Mouse (Mus musculus) activated CD4-positive, CD25-positive, alpha-beta regulatory T cell, adult 4 months (primary cell): ENCODE results near the gene Gtf3a. TPM values are rescaled to one million over a fixed set of nuclear protein-coding genes. Genes with fewer than 3 reads are reported as not detected.
A peak's percentile ranks its signal among the peaks of the same experiment; 100 is the strongest.
"Not testable (repeated sequence)": the region's sequence is repeated elsewhere in the genome, so short reads cannot be mapped to it uniquely, and the experiment has no call there.

Experiments
- ATAC-seq: one replicate; pipeline ENCODE4 v1.8.0; 2017
- polyA plus RNA-seq, 2 experiments: library from polyadenylated mRNA; unstranded; fragments of 100-300 nt; shearing (Covaris generic); gene quantifications; one replicate each; pipeline ENCODE4 v1.2.1; 2017

Gtf3a gene
- polyA plus RNA-seq, 2 experiments from 2014 or later: 35.6 to 46.4 TPM

DNA sequence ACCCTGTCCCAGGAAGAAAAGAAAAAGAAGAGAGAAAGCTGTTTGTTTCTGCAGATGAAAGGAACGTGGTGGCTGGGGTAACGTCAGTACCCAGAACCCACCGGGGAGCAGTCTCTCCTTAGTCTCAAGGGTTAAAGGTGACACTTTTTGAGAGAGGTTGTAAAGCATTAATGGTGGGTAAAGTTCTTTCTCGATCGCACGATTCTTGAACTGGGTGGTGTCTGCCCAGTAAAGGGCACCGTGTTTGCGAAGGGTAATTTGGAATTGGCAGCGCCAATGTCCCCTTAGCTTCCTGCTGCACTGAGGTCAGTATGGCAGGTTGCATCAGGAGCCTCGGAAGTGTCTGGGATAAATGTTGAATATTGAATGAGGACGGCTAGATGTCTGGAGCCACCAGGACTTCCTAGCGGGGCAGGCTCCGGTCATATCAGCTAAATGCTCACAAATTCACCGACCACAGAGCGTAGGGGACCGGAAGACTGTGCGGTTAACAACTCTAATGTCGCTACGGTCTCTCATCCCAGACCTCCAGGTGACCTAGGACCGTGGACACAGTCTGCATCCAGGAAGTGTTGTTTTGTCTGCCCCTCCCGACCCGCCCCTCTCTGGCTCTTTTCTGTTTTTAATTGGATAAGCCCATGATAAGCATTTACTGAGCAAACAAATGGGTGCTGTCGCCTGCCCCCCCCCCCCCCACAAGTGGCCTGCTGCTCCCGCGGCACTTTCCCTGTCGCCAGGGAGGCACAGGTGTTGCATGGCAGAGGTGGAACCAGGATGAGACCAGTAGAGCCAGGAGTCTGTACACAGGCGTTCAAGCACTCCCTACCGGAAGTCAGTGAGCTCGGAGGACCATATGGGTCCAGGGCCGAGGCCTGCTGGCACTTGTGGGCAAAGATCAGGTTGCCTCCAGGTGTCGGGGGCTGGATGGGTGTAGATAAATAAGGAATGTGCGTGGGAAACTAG is 10.6 kb upstream of the Gtf3a start:
- ATAC-seq: no peak

GRCm38 (mm10) chr5:146939109-146939796 is 9.2 kb upstream of the Gtf3a start:
- no peak for ATAC-seq

DNA sequence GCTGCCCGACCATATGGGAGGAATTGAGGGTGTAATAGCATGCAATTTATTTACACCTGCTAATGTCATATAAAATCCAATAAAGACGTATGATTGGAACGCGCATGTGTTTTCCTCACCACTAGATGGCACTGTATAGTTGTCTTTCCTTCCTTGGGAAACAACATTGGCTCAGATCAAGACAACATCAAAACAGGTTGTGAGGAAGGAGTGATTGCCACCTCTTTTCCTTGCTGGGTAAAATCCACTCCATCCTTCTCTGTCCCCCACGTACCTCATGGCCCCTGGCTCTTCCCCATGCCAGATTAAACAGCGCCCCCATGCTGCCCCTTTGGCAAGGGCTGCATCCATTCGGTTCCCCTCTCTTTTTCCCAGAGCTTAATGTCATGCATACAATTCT is 8.2 kb upstream of the Gtf3a start:
- peak; percentile 59 for ATAC-seq

DNA sequence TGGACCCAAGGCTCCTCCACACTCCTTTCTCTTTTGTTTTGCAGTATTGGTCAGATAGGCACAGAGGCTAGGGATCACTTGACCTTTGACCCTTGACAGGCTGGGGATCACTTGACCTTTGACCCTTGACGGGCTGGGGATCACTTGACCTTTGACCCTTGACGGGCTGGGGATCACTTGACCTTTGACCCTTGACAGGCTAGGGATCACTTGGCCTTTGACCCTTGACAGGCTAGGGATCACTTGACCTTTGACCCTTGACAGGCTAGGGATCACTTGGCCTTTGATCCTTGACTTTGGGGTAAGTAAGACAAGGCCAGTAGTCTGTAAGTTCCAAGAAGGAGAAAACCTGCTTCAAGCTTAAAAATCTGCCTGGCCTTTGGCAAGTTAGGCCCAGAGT is 6.5 kb upstream of the Gtf3a start:
- not testable (repeated sequence) for ATAC-seq

- no peak for ATAC-seq
Observed at GRCm38 (mm10) chr5:146942965-146943364, 5.5 kb upstream of the Gtf3a start.

GRCm38 (mm10) chr5:146944568-146944967 is 3.9 kb upstream of the Gtf3a start:
- ATAC-seq: no peak

DNA sequence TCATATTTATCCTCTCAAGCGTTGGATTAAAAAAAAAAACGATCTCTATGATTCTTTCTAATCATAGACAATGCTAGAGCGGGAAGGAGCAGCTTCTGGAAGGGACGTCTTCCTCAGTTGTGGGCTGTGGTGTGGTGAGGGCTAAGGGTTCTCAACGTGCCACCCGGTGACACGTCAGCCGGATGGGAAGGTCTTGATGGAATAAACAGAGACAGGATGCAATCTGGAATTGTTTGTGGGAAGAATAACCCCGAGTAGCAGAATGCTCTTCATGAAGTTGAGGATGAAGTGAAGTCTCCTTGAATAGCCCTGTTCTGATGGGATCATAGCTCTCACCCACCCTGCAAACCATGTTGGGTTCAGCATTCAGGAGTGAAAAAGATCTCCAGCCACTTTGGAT is 1.8 kb upstream of the Gtf3a start:
- no peak for ATAC-seq

DNA sequence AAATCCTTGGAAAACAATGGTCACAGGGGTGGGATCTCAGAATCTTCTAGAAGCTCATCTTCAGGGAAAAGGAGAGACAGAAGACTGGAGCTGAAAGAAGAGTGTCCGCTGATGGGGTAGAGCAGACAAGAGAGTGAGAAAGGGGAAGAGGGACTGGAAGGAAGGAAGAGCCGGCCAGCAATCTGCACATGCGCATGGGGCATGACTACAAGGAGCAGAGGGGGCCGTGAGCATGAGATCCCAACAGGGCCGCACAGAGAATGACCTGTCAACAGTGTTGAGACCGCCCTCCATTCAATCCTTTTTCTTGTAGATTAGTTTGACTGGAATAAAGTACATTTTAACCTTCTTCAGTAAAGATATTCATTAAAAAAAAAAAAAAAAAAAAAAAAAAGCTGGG is 960 bp upstream of the Gtf3a start:
- no peak for ATAC-seq

DNA sequence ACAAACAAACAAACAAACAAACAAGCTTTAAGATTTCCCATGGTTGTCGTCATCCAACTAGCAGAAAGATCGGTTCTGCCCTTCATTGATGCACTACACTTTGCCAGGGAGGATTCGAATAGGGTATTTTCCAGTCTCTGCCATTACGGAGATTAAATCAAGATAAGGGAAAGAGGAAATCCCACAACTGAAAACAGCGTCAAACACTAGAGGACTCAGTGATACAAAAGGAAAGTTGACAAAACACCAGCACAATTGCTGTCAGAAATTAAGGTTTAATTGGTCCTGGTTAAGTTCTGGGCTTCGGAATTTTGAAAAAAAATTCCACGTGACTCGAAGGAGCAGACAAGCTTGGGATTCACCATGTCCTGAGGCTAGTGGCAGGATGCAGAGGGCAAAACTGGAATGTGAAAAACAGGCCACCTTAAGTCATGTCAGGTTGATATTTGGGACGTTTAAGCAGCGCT is 383 bp upstream of the Gtf3a start:
- ATAC-seq: peak; percentile 35

GRCm38 (mm10) chr5:146954576-146954975 is 6.1 kb downstream of the Gtf3a start:
- ATAC-seq: no peak

GRCm38 (mm10) chr5:146955651-146956050 is 7.2 kb downstream of the Gtf3a start:
- no peak for ATAC-seq

DNA sequence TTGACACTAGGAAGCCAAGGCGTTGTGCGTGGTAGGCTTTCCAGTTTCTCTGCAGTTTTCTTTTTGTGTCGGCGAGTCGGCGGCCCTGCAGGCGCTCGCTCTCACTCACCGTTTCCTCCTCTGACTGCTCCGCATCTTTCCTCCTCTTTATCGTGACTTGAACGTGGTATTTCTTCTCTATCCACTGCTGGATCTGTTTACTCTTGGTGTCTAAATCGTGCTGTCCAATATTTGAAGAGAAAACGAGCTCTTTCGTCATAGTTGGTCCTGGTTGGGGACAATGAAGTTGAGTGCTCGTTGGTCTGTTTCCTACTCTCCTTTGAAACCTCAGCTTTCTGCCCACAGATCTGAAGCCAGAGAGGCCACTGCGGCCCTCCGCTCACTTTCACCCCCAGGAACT is 8.2 kb downstream of the Gtf3a start:
- ATAC-seq: no peak

GRCm38 (mm10) chr5:146963118-146963936 is 14.9 kb downstream of the Gtf3a start, which contains the start of gene Mtif3:
Gene Mtif3 (minus strand): TSS chr5:146963800.
- peak; percentile 97 for ATAC-seq

GRCm38 (mm10) chr5:146963937-146964278 is 15.5 kb downstream of the Gtf3a start:
- ATAC-seq: peak; percentile 3

DNA sequence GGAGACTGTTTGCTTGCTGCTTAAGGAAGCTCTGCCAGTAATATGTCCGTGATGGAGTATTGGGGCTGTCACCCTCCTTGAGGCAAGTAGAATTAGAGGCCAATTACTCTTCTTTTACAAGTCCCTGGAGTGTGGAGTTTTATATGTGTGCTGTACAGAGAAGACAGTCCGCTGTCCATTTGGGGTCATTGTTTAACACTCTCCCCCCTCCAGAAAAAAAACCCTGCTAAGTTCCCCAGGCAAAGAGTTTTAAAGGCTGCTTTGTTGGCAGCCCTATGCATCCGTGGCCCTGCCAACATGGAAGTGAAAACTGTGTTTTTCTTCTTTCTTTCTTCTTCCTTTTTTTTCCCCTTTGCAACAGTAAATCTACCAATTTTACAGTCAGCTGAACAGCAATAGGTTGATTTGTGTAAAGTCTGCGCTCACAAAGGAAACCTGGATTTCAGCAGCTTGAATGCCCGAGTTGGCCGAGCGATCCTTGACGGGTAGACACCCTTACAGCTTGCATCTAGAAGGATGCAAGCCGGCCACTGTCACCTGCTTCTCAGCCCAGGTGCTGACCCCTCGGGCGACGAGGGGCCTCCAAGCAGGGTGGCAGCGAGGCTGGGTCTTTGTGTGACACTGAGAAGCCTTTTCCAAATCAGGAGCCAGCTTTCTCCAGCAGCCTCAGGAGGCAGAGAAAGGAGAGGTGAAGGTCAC is 20.4 kb downstream of the Gtf3a start:
- ATAC-seq: no peak

GRCm38 (mm10) chr5:146971776-146972561 is 23.5 kb downstream of the Gtf3a start:
- no peak for ATAC-seq

- no peak for ATAC-seq
Observed at GRCm38 (mm10) chr5:146973353-146973752, 24.9 kb downstream of the Gtf3a start.

DNA sequence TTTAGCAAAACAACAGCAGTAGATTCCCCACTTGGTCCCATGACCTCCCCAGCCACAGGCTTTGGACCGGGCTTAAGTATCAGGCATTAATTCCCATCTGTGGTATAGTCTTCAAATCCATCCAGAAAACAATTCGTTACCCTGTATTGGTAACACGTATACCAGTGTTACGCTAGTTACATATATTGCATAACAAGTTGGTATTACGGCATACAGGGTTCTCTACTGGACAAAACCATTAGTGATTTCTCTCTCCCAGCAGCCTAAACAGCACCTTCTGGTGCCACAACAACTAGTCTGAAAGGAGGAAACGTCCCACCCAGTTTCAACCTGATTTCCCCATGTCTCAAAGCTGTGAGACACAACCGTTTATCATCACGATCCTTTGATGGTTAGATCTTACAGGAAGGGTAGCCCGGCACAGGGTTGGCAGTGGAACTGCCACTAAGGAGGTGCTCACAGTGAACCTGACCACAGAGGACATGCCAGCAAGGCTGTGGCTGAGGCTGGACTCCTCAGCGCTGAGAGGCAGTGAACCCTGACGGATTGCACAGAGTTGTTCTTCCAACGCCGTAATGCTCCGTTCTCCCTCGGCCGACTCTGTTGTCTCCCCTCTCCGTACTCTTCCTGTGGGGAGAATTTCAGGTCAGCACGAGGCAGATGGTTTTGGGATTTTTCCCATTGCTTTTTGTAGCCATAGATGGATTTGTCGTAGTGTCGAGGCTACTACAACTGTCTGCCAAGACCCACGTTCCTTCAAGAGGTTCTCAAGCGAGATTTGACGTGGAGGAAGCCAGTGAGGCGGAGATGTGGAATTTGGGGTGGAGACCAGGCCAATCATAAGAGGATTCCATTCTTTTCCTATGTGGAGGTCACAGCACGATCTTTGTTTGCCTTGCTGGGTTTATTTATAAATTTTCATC is 25.7 kb downstream of the Gtf3a start:
- ATAC-seq: no peak

GRCm38 (mm10) chr5:146974781-146975123 is 26.3 kb downstream of the Gtf3a start:
- ATAC-seq: no peak

- no peak for ATAC-seq
Observed at GRCm38 (mm10) chr5:146981376-146981775, 32.9 kb downstream of the Gtf3a start.
